ENCODE assay signal across 29 mouse cellular contexts in the genomic region with DNA sequence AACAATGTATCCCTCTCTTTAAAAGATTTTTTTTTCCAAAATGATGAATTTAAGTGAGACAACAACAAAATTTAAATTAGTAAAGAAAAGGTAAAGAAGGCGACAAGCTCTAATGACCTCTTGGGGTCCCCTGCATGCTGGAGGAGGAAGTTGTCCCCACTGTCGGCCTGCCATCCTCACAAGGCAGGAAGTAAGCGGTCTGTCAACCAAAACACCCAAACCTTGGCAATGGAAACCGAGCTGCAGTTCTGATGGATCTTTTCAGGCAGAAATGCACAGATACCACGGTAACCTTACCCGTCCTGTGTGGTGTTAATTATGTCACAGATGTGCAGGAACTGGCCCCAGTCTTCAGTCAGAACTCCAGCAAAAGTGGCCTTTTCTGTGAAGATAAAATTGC. TPM values are rescaled to one million over a fixed set of nuclear protein-coding genes. Genes with fewer than 3 reads are reported as not detected.
DNase-seq lines count a peak whose midpoint lies in the region; ATAC-seq and TF ChIP-seq lines count a peak whose summit lies in the region.
"Had no signal": no experiment of that assay in that cellular context is flagged by ENCODE, and none has a peak within 500 bp of the region (broad histone marks: within the 10 kb centered on the region; RNA-seq: fewer than 3 reads in every experiment).

No protein-coding gene starts in this region.

- no peaks in the 10 kb centered on the region for H3K9me3 ChIP-seq in midbrain, embryonic 11.5 days (ENCODE audit: control insufficient read depth, low read length)
- H3K9me3 ChIP-seq in midbrain, postnatal 0 days (ENCODE audit: low read length) = no peaks in the 10 kb centered on the region
- no peaks in the 10 kb centered on the region for H3K9me3 ChIP-seq in liver, embryonic 13.5 days (replicated peaks)
- H3K9me3 ChIP-seq in kidney, embryonic 16.5 days (ENCODE audit: low read length) = no peaks in the 10 kb centered on the region
- H3K9me3 ChIP-seq: forebrain, embryonic 13.5 days; heart, embryonic 15.5 days; hindbrain, embryonic 13.5 days; limb, embryonic 15.5 days; lung, embryonic 15.5 days; midbrain, embryonic 12.5 days; neural tube, embryonic 13.5 days had no signal

- H3K36me3 ChIP-seq in heart, adult 2 months (ENCODE audit: control insufficient read depth, insufficient read depth, low read length) = no peaks in the 10 kb centered on the region
- H3K36me3 ChIP-seq in midbrain, embryonic 11.5 days (ENCODE audit: control insufficient read depth, insufficient read depth, low read length) = no peaks in the 10 kb centered on the region
- no peaks in the 10 kb centered on the region for H3K36me3 ChIP-seq in midbrain, postnatal 0 days (ENCODE audit: insufficient read depth, low read length)
- H3K36me3 ChIP-seq in liver, embryonic 13.5 days = peaks cover 49% of the 10 kb centered on the region
- peaks cover 9% of the 10 kb centered on the region; the same call in 1 of the 2 replicates for H3K36me3 ChIP-seq in kidney, embryonic 16.5 days (ENCODE audit: insufficient read depth, low read length)
- H3K36me3 ChIP-seq: hindbrain, embryonic 13.5 days; limb, embryonic 15.5 days; midbrain, embryonic 12.5 days; neural tube, embryonic 13.5 days had no signal

- intact Hi-C loops in heart, adult 2 months (cut with DNase I) = no loop called here

- H3K4me1 ChIP-seq in heart, adult 2 months (ENCODE audit: control insufficient read depth, insufficient read depth, low read length) = peaks cover 3% of the 10 kb centered on the region; the same call in 1 of the 2 replicates
- H3K4me1 ChIP-seq in midbrain, embryonic 11.5 days (ENCODE audit: control insufficient read depth, insufficient read depth, low read length) = no peaks in the 10 kb centered on the region
- no peaks in the 10 kb centered on the region; the same call in 1 of the 2 replicates for H3K4me1 ChIP-seq in midbrain, postnatal 0 days (ENCODE audit: insufficient read depth, low read length)
- H3K4me1 ChIP-seq in liver, embryonic 13.5 days (replicated peaks) = peaks cover 46% of the 10 kb centered on the region
- peaks cover 18% of the 10 kb centered on the region; the same call in 1 of the 2 replicates for H3K4me1 ChIP-seq in kidney, embryonic 16.5 days (ENCODE audit: insufficient read depth, low read length)

- no peak overlapping the region for H3K9ac ChIP-seq in heart, adult 2 months (ENCODE audit: low read depth, low read length)
- H3K9ac ChIP-seq in midbrain, embryonic 11.5 days (ENCODE audit: low read length) = no peak overlapping the region
- no peak overlapping the region for H3K9ac ChIP-seq in midbrain, postnatal 0 days (replicated peaks; ENCODE audit: low read length, poor library complexity, severe bottlenecking)
- H3K9ac ChIP-seq in liver, embryonic 13.5 days = peak overlapping the region; percentile 92; the same call in 1 of the 2 replicates
- H3K9ac ChIP-seq in kidney, embryonic 16.5 days (replicated peaks; ENCODE audit: low read length) = no peak overlapping the region
- H3K9ac ChIP-seq: forebrain, embryonic 13.5 days; heart, embryonic 15.5 days; hindbrain, embryonic 13.5 days; limb, embryonic 15.5 days; lung, embryonic 15.5 days; midbrain, embryonic 12.5 days; neural tube, embryonic 13.5 days had no signal

- no peak overlapping the region for H3K4me3 ChIP-seq in heart, adult 2 months
- no peak overlapping the region for H3K4me3 ChIP-seq in midbrain, embryonic 11.5 days (ENCODE audit: low read depth, low read length)
- H3K4me3 ChIP-seq in midbrain, postnatal 0 days (ENCODE audit: low read depth, low read length) = no peak overlapping the region
- no peak overlapping the region for H3K4me3 ChIP-seq in liver, embryonic 13.5 days (replicated peaks)
- no peak overlapping the region for H3K4me3 ChIP-seq in kidney, embryonic 16.5 days (ENCODE audit: low read length)
- H3K4me3 ChIP-seq: forebrain, embryonic 13.5 days; heart, embryonic 15.5 days; hindbrain, embryonic 13.5 days; limb, embryonic 15.5 days; lung, embryonic 15.5 days; midbrain, embryonic 12.5 days; neural tube, embryonic 13.5 days had no signal

- H3K27me3 ChIP-seq in heart, adult 2 months (ENCODE audit: control insufficient read depth, insufficient read depth, low read length) = no peaks in the 10 kb centered on the region; the same call in 1 of the 2 replicates
- no peaks in the 10 kb centered on the region for H3K27me3 ChIP-seq in midbrain, embryonic 11.5 days (ENCODE audit: control insufficient read depth, insufficient read depth, low read length)
- no peaks in the 10 kb centered on the region for H3K27me3 ChIP-seq in midbrain, postnatal 0 days (ENCODE audit: insufficient read depth, low read length)
- H3K27me3 ChIP-seq in liver, embryonic 13.5 days = peaks cover 3% of the 10 kb centered on the region; the same call in 1 of the 2 replicates
- H3K27me3 ChIP-seq in kidney, embryonic 16.5 days (ENCODE audit: insufficient read depth, low read length) = no peaks in the 10 kb centered on the region
- H3K27me3 ChIP-seq: heart, embryonic 15.5 days; limb, embryonic 15.5 days; lung, embryonic 15.5 days; Patski had no signal

- H3K27ac ChIP-seq in heart, adult 2 months = no peak overlapping the region
- H3K27ac ChIP-seq in midbrain, embryonic 11.5 days (ENCODE audit: low read depth, low read length) = no peak overlapping the region
- H3K27ac ChIP-seq in midbrain, postnatal 0 days (ENCODE audit: low read depth, low read length) = no peak overlapping the region
- peak overlapping the region; percentile 86; the same call in 1 of the 2 replicates for H3K27ac ChIP-seq in liver, embryonic 13.5 days
- no peak overlapping the region for H3K27ac ChIP-seq in kidney, embryonic 16.5 days (ENCODE audit: low read length)
- H3K27ac ChIP-seq: forebrain, embryonic 13.5 days; heart, embryonic 15.5 days; hindbrain, embryonic 13.5 days; limb, embryonic 15.5 days; lung, embryonic 15.5 days; midbrain, embryonic 12.5 days; neural tube, embryonic 13.5 days; stomach, postnatal 0 days had no signal

- DNase-seq in heart, adult 11 months = peak; percentile 44
- DNase-seq in heart, adult 2 months = no peak
- DNase-seq in midbrain, embryonic 11.5 days (ENCODE audit: low spot score, missing footprints) = peak; percentile 60
- no peak for DNase-seq in midbrain, postnatal 0 days (ENCODE audit: low spot score)
- DNase-seq in liver, embryonic 13.5 days = no peak
- DNase-seq in testis, postnatal 14 days (ENCODE audit: low spot score) = no peak
- DNase-seq: cerebellum, adult 2 months; cerebellum, postnatal 25 days; gastrocnemius, postnatal 14 days; heart, adult 18-20 months; heart, postnatal 36 days; kidney, adult 8-10 months; kidney, postnatal 10 days; layer of hippocampus, adult 9-11 months; left cerebral cortex, postnatal 4 days; right cerebral cortex, postnatal 4 days; thymus, postnatal 4 days had no signal

- TF ChIP-seq EP300 in heart, adult 2 months (IDR thresholded peaks at IDR 0.05; ENCODE audit: insufficient read depth, low read depth, low read length) = no peak

- no peak for TF ChIP-seq POLR2A in heart, adult 2 months (IDR thresholded peaks at IDR 0.05; ENCODE audit: insufficient read depth, low read depth, low read length)

- 51% methylated on average over 6 of the region's 6 CpGs for WGBS in heart, adult 2 months
- 72% methylated on average over 6 of the region's 6 CpGs for WGBS in midbrain, embryonic 11.5 days
- WGBS in midbrain, postnatal 0 days = 84% methylated on average over 6 of the region's 6 CpGs
- WGBS in liver, embryonic 13.5 days (ENCODE audit: insufficient replicate concordance) = 49% methylated on average over 6 of the region's 6 CpGs
- 33% methylated on average over 6 of the region's 6 CpGs for WGBS in kidney, embryonic 16.5 days

- ATAC-seq in midbrain, embryonic 11.5 days (ENCODE audit: low FRiP score) = no peak
- ATAC-seq in midbrain, postnatal 0 days (ENCODE audit: low FRiP score) = no peak
- no peak for ATAC-seq in liver, embryonic 13.5 days (ENCODE audit: low read depth)
- ATAC-seq in megakaryocyte progenitor cell, adult 5-6 weeks (replicated peaks; ENCODE audit: poor library complexity) = 0 out of 2 replicates have a peak, but pooled peaks have one; percentile 23
- no peak for ATAC-seq in kidney, embryonic 16.5 days (ENCODE audit: low FRiP score, low TSS enrichment)
- ATAC-seq: forebrain, embryonic 13.5 days; intestine, embryonic 16.5 days; Patski had no signal

- no peak overlapping the region for H3K4me2 ChIP-seq in midbrain, embryonic 11.5 days
- no peak overlapping the region for H3K4me2 ChIP-seq in midbrain, postnatal 0 days (ENCODE audit: low read depth, low read length, poor library complexity, severe bottlenecking)
- H3K4me2 ChIP-seq in liver, embryonic 13.5 days = peak overlapping the region; percentile 93
- no peak overlapping the region for H3K4me2 ChIP-seq in kidney, embryonic 16.5 days (replicated peaks; ENCODE audit: low read depth, low read length)
- H3K4me2 ChIP-seq: forebrain, embryonic 13.5 days; heart, embryonic 15.5 days; hindbrain, embryonic 13.5 days; limb, embryonic 15.5 days; lung, embryonic 15.5 days; midbrain, embryonic 12.5 days; neural tube, embryonic 13.5 days had no signal

- H3K79me2 ChIP-seq in heart, adult 2 months (replicated peaks; ENCODE audit: control insufficient read depth, insufficient read depth, low read length) = no peaks in the 10 kb centered on the region

- no peak for TF ChIP-seq CTCF in heart, adult 2 months (IDR thresholded peaks at IDR 0.05)
- TF ChIP-seq CTCF in midbrain, postnatal 0 days (IDR thresholded peaks at IDR 0.05) = no peak

RNA-seq across cellular contexts. Expression of a gene that starts 3.4 kb away (rescaled TPM):
- total RNA-seq in heart, adult 2 months (2021) = 10 to 100 TPM; 15.4 to 16.5 TPM
- polyA plus RNA-seq in heart, adult 2 months (2012; rRNA removed) = 5.6 and 10.0 TPM in 2 replicates
- polyA plus RNA-seq in midbrain, embryonic 11.5 days (2014; fragmentation: Nextera tagmentation; extraction: Ambion mirVana) = 17.4 and 18.7 TPM in 2 replicates
- total RNA-seq in midbrain, postnatal 0 days (2014; rRNA removed) = 12.6 and 13.9 TPM in 2 replicates
- 17.9 and 19.6 TPM in 2 replicates for polyA plus RNA-seq in midbrain, postnatal 0 days (2015; fragmentation: Nextera tagmentation; extraction: Ambion mirVana)
- polyA plus RNA-seq in liver, embryonic 13.5 days (2015; fragmentation: Nextera tagmentation; extraction: Ambion mirVana) = 60.7 and 70.4 TPM in 2 replicates
- total RNA-seq in megakaryocyte progenitor cell, adult 5-6 weeks (2015) = 7.9 and 10.2 TPM in 2 replicates
- total RNA-seq in megakaryocyte progenitor cell, adult 5-6 weeks (2017) = 9.8 and 15.6 TPM in 2 replicates
- 33.9 and 36.1 TPM in 2 replicates for polyA plus RNA-seq in kidney, embryonic 16.5 days (2015; fragmentation: Nextera tagmentation; extraction: Ambion mirVana)

RNA-seq across cellular contexts. Expression of a gene that starts 46.8 kb away (rescaled TPM):
- total RNA-seq in heart, adult 2 months (2021) = 10 to 100 TPM; 19.8 to 26.0 TPM
- polyA plus RNA-seq in heart, adult 2 months (2012; rRNA removed) = 15.4 and 17.3 TPM in 2 replicates
- polyA plus RNA-seq in midbrain, embryonic 11.5 days (2014; fragmentation: Nextera tagmentation; extraction: Ambion mirVana) = 24.6 and 26.4 TPM in 2 replicates
- total RNA-seq in midbrain, postnatal 0 days (2014; rRNA removed) = 23.6 and 33.3 TPM in 2 replicates
- polyA plus RNA-seq in midbrain, postnatal 0 days (2015; fragmentation: Nextera tagmentation; extraction: Ambion mirVana) = 36.4 and 42.0 TPM in 2 replicates
- 27.1 and 29.8 TPM in 2 replicates for polyA plus RNA-seq in liver, embryonic 13.5 days (2015; fragmentation: Nextera tagmentation; extraction: Ambion mirVana)
- 29.9 and 35.5 TPM in 2 replicates for total RNA-seq in megakaryocyte progenitor cell, adult 5-6 weeks (2015)
- total RNA-seq in megakaryocyte progenitor cell, adult 5-6 weeks (2017) = 15.5 and 17.2 TPM in 2 replicates
- 36.6 and 37.9 TPM in 2 replicates for polyA plus RNA-seq in kidney, embryonic 16.5 days (2015; fragmentation: Nextera tagmentation; extraction: Ambion mirVana)

RNA-seq across cellular contexts. Expression of a gene that starts 46.9 kb away (rescaled TPM):
- 1 to 10 TPM; 5.0 to 5.2 TPM for total RNA-seq in heart, adult 2 months (2021)
- polyA plus RNA-seq in heart, adult 2 months (2012; rRNA removed) = 1.8 and 3.9 TPM in 2 replicates
- polyA plus RNA-seq in midbrain, embryonic 11.5 days (2014; fragmentation: Nextera tagmentation; extraction: Ambion mirVana) = 36.5 and 41.8 TPM in 2 replicates
- total RNA-seq in midbrain, postnatal 0 days (2014; rRNA removed) = 11.2 and 12.9 TPM in 2 replicates
- polyA plus RNA-seq in midbrain, postnatal 0 days (2015; fragmentation: Nextera tagmentation; extraction: Ambion mirVana) = 7.4 and 9.2 TPM in 2 replicates
- polyA plus RNA-seq in liver, embryonic 13.5 days (2015; fragmentation: Nextera tagmentation; extraction: Ambion mirVana) = 7.0 and 9.9 TPM in 2 replicates
- total RNA-seq in megakaryocyte progenitor cell, adult 5-6 weeks (2015) = 5.0 and 7.4 TPM in 2 replicates
- 2.7 and 4.4 TPM in 2 replicates for total RNA-seq in megakaryocyte progenitor cell, adult 5-6 weeks (2017)
- polyA plus RNA-seq in kidney, embryonic 16.5 days (2015; fragmentation: Nextera tagmentation; extraction: Ambion mirVana) = 23.3 and 29.4 TPM in 2 replicates

Comparison
In these comparisons a context has a peak if more than half of its experiments do, and no peak if none do; other contexts are left out.
1. DNase-seq: peak in heart, adult 11 months (single experiment) and midbrain, embryonic 11.5 days (single experiment); none in heart, adult 2 months (0 of 2), midbrain, postnatal 0 days (single experiment), liver, embryonic 13.5 days (single experiment) and testis, postnatal 14 days (single experiment).